Mouse (Mus musculus): Measurements from ENCODE around the gene Adora2a.
"Not testable (repeated sequence)": the region's sequence is repeated elsewhere in the genome, so short reads cannot be mapped to it uniquely, and the experiment has no call there.

Gene Adora2a

GRCm38 (mm10) chr10:75350564-75350963, 33.9 kb downstream of the Adora2a start:
- DNase-seq (ENCODE audit: low spot score): no peak

GRCm38 (mm10) chr10:75352541-75352940, 35.9 kb downstream of the Adora2a start:
- DNase-seq (ENCODE audit: low spot score): no peak

GRCm38 (mm10) chr10:75353838-75354241, 37.2 kb downstream of the Adora2a start:
- DNase-seq (ENCODE audit: low spot score): not testable (repeated sequence)

- DNase-seq (ENCODE audit: low spot score): no peak
These were observed 38.7 kb downstream of the Adora2a start for GRCm38 (mm10) chr10:75355341-75355740.

- DNase-seq (ENCODE audit: low spot score): not testable (repeated sequence)
These were observed 47.6 kb downstream of the Adora2a start for GRCm38 (mm10) chr10:75364214-75364690.

GRCm38 (mm10) chr10:75364796-75365195, 48.1 kb downstream of the Adora2a start:
- no peak for DNase-seq (ENCODE audit: low spot score)

- DNase-seq (ENCODE audit: low spot score): no peak
These were observed 48.6 kb downstream of the Adora2a start for GRCm38 (mm10) chr10:75365231-75365633.

GRCm38 (mm10) chr10:75373655-75374351, 57.1 kb downstream of the Adora2a start:
- DNase-seq (ENCODE audit: low spot score): peak; percentile 5

GRCm38 (mm10) chr10:75378688-75379087, 62.0 kb downstream of the Adora2a start:
- no peak for DNase-seq (ENCODE audit: low spot score)
